Mouse (Mus musculus) layer of hippocampus, adult 18-20 months (tissue): Measurements from ENCODE around the gene Zfp804a. TPM values are rescaled to one million over a fixed set of nuclear protein-coding genes. Genes with fewer than 3 reads are reported as not detected.

Source experiments
- DNase-seq, 2 experiments: peaks; one replicate each; pipeline ENCODE4 v3.0.0; 2022; ENCODE audit warnings: low spot score in 2 of 2
- long read RNA-seq: library from polyadenylated mRNA; stranded (forward); transcript quantifications from one replicate; pipeline ENCODE4 v2.0.0, GENCODE M21; 2021
- total RNA-seq, 2 experiments: library from RNA; stranded (reverse); gene quantifications; 2 replicates each; pipeline ENCODE4 v1.2.3; 2021

Gene Zfp804a
- 10 to 100 TPM; 20.1 to 24.4 TPM for total RNA-seq
- long read RNA-seq, full-length matches to known transcripts = 13 of 15 reads
- long read RNA-seq, partial matches to known transcripts = 0 of 15 reads
- long read RNA-seq, other reads (novel, unspliced or antisense) = 2 of 15 reads

GRCm38 (mm10) chr2:82053185-82053891 is at the start of gene Zfp804a:
Gene Zfp804a, plus strand, starts transcription at chr2:82053222.
- DNase-seq = peak; percentile 54 to 75

DNA sequence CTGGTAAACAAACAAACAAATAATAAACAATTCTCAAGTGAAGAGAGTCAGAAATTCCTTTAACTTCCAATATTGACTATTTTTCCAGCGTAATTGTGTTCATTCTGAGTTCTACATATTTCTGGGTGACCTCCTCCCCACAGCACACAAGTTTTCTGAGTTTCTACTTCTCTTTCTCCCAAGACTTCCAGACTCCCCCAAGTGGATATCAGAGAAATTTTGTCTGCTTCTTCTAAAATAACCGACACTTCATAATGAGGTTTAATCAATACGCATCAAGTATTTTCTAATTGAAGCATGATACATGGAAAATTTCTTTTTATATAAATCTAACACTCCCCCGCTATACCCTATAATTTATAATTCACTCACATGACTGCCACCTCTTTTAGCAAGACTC is 1.4 kb upstream of the Zfp804a start:
- DNase-seq = no peak

DNA sequence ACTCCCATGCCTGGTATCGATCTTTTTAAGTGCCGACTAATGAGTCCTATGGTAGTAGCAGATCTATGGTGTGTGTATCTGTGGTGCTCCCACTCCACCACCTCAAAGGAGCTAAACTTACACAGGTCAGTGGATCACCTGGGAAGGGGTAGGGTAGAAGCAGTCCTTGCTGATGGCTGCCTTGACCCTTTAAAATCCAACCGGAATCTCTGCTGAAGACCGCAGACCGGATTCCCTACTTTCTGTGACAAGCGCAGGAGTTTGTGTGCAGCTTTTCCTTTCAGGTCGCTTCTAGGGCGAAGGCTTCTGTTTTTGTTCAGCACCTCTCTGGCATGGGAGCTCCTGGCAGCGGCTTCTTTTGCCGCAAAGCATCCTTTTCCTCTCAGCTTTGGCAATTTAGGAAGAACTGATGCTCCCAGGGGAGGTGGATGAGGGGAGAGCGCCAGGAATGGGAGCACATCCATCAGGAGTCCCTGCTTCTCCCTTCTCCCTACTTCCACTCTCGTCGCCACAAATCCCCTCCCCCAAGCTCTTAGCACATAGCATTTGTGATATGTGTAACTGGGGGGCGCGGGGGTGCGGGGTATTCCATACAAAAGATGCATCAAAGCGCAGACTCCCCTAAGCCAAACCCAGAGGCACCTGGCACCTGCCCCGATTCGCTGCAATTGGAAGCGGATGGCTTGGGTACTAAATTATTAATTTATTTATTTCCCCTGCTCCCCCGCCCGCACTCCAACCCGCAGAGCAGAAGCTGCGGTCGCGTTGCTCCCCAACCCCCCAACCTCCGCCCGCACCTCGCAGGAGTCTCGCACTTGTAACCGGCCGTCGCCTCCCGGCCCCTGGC is 461 bp upstream of the Zfp804a start:
- peak; percentile 63 to 77 for DNase-seq

GRCm38 (mm10) chr2:82054446-82054845 is 1.4 kb downstream of the Zfp804a start:
- peak in 1 of 2 experiments; percentile 54 for DNase-seq

DNA sequence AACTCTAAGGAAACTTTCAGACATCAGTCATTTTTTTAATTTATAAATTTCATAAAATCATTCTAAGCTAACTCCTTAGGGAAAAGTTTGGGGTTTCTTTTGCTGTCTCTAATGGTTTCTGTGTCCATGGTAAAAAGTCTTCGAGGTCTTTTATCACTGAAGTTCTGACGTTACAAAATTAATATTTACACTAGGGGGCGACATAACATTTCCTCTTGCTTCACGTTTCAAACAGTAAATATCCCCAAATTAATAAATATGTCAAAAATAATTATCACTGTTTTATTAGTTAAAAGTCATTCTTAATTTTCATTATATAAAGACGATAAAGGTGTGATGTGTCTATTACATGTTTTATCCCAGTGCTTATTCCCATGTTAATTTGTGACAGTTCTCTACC is 11.6 kb downstream of the Zfp804a start:
- DNase-seq = no peak

GRCm38 (mm10) chr2:82067912-82068311 is 14.9 kb downstream of the Zfp804a start:
- DNase-seq = no peak

GRCm38 (mm10) chr2:82069172-82069571 is 16.1 kb downstream of the Zfp804a start:
- no peak for DNase-seq

- no peak for DNase-seq
Measured at GRCm38 (mm10) chr2:82076883-82077282, 23.9 kb downstream of the Zfp804a start.

- peak; percentile 28 to 44 for DNase-seq
Measured at GRCm38 (mm10) chr2:82078287-82078994, 25.4 kb downstream of the Zfp804a start.

- peak in 1 of 2 experiments; percentile 52 for DNase-seq
Measured at GRCm38 (mm10) chr2:82080678-82081077, 27.7 kb downstream of the Zfp804a start.

DNA sequence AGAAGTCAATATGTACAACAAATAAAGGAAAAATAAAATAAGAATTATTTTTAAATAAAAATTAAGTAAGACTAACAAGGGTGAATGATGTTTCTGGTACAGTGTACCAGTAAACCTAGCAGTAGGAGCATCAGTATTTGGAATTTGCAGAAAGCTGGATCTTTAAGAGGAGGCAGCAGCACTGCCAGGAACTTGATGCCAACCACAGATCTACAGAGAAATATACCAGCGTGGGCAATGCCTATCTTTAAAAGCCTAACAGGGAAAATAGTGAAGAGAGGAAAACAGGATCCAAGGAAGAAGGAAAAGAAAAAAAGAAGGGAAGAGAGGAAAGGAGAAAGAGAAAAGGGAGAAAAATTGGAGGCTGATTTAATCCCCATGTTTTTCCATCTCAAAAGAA is 60.1 kb downstream of the Zfp804a start:
- DNase-seq = no peak

- no peak for DNase-seq
Measured at GRCm38 (mm10) chr2:82113650-82114049, 60.6 kb downstream of the Zfp804a start.

- DNase-seq = no peak
Measured at GRCm38 (mm10) chr2:82119577-82119976, 66.6 kb downstream of the Zfp804a start.

DNA sequence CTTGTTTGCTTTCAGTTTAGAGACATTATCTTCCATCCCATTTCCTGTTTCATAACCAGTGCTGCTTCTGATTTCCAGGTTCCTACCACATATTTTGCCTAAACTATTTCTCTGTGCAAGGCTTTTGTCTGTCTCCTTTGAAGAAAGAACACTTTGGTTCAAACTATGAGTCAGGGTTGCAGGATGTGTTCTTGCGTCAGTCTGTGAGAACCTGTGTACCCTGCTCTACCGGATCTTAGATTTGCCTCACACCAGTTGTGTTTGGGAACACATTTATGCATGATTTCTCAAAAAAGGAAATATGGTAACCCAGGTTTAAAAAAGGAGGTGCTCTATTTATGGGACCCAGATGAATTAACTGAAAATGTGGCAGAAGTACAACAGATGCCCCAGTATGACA is 125.7 kb downstream of the Zfp804a start:
- peak in 1 of 2 experiments; percentile 30 for DNase-seq

DNA sequence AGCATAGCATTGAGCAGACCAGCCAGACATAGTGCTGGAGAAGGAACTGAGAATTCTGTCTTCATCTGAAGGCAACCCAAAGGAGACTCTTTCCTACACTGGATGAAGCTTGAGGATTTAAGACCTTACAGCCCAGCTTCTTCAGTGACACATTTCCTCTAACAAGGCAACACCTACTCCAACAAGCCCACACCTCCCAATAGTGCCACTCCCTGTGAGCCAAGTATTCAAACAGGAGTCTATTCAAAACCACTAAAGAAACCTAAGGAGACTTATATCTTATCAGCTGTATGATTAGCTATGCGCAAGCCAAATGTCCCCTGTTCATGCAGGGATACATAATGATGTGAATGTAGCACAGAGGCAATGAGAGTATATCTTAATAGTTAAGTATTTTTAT is 128.0 kb downstream of the Zfp804a start:
- no peak for DNase-seq

DNA sequence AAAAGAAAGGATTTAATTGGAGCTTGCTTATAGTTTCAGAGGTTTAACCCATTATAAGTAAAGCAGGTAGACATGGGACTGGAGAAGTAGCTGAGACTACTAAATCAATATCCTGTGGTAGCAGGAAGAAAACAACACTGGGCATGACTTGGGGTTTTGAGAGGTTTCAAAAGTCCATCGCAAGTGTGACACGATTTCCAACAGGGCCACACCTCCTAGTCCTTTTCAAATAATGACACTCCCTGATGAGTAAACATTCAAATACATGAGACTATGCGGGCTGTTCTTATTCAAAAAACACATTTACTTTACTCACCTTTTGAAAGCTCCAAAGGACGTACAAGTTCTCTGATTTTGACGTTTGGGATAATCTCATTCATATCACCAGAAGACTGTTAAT is 146.9 kb downstream of the Zfp804a start:
- no peak for DNase-seq

GRCm38 (mm10) chr2:82200616-82201015 is 147.6 kb downstream of the Zfp804a start:
- no peak for DNase-seq

DNA sequence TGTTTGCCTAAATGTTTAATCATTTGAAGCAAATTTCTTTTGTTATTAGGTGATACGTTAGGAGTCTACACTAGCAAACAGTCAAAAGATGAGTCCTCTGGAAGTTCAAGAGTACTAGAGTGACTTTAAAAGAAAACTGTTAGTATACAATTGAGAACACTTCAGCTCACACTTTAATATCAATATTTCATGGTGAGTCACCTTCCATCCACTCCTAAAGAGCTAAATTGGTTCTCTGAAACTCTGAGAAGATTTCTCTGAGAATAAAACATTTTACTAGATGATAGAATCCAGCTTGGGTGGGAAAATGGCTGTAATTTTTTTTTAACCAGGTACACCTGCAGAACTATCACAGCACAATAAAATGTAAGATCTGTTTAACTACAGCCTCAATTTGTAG is 157.6 kb downstream of the Zfp804a start:
- DNase-seq = no peak

GRCm38 (mm10) chr2:82211972-82212371 is 158.9 kb downstream of the Zfp804a start:
- DNase-seq = no peak

- DNase-seq = no peak
Measured at GRCm38 (mm10) chr2:82217873-82218272, 164.9 kb downstream of the Zfp804a start.

- DNase-seq = no peak
Measured at GRCm38 (mm10) chr2:82246020-82246419, 193.0 kb downstream of the Zfp804a start.
